Mouse (Mus musculus) megakaryocyte, embryonic 14.5 days (primary cell): ENCODE results near the gene Zfp109.

Experiments used
- FLI1 ChIP-seq: IDR thresholded peaks from 2 replicates; pipeline ENCODE4 v1.6.1; 2012; ENCODE audit warnings: low read length, inconsistent platforms, mixed read lengths
- GATA1 ChIP-seq: IDR thresholded peaks from 3 replicates; pipeline ENCODE4 v1.6.1; 2012; ENCODE audit warnings: mixed read lengths, low read length, inconsistent platforms, borderline replicate concordance

DNA sequence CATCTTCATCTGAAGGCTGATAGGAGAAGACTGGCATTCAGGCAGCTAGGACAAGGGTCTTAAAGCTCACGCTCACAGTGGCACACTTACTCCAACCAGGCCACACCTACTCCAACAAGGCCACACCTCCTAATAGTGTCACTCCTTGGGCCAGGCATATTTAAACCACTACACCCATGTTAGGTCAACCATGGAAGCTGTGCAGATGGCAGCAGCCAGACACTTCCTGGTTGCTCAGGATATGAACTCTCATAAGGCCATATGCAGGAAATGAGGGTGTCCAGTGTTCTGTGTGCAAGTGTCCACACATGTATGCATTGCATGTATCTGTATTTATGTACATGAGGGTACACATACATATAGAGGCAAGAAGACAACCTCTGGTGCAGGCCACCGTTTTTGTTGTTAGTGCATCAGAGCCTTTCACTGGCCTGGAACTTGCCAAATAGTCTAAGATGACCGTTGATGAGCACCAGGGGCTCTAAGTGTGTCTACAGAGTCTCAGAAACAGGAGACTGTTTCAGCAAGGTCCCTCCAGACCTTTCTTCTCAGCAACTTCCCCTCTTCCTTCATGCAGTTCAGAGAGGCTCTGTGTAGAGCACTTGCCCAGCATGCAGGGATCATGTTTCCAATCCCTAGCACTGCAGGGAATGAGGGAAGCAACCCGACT, 48.3 kb downstream of the Zfp109 start:
- TF ChIP-seq GATA1: no peak
- no peak for TF ChIP-seq FLI1
